Mouse (Mus musculus) embryonic facial prominence, embryonic 11.5 days (tissue): ENCODE data around the gene Izumo2. TPM values are rescaled to one million over a fixed set of nuclear protein-coding genes. Genes with fewer than 3 reads are reported as not detected.
A peak's percentile ranks its signal among the peaks of the same experiment; 100 is the strongest.

ENCODE experiments used
- ATAC-seq: fragments of 200-750 bp; cut with Nextera tagmentation; replicated peaks from 2 replicates; pipeline ENCODE4 v1.8.0; 2017; ENCODE audit warnings: low read depth; ENCODE audit not compliant: insufficient number of reproducible peaks, low FRiP score, low TSS enrichment
- DNase-seq: peaks from one replicate; pipeline ENCODE4 v3.0.0-alpha.2; 2015; ENCODE audit warnings: low spot score
- H3K27ac ChIP-seq: fragments of 300-500 bp; sonication (generic); replicated peaks from 2 replicates; pipeline ENCODE4 v1.5.1; 2014; ENCODE audit warnings: mild to moderate bottlenecking, low read depth, low read length, control low read depth
- H3K27me3 ChIP-seq: fragments of 300-500 bp; sonication (generic); 2 replicates; pipeline ENCODE4 v1.6.1; 2014; ENCODE audit warnings: mild to moderate bottlenecking, low read length, moderate library complexity, mixed read lengths; ENCODE audit not compliant: control insufficient read depth, insufficient read depth
- H3K36me3 ChIP-seq: fragments of 300-500 bp; sonication (generic); replicated peaks from 2 replicates; pipeline ENCODE4 v1.6.1; 2014; ENCODE audit warnings: low read depth, mild to moderate bottlenecking, low read length, moderate library complexity, mixed read lengths; ENCODE audit not compliant: control insufficient read depth, insufficient read depth
- H3K4me1 ChIP-seq: fragments of 300-500 bp; sonication (generic); 2 replicates; pipeline ENCODE4 v1.6.1; 2014; ENCODE audit warnings: low read length, mixed read lengths; ENCODE audit not compliant: control insufficient read depth, insufficient read depth
- H3K4me2 ChIP-seq: fragments of 300-500 bp; sonication (generic); 2 replicates; pipeline ENCODE4 v1.6.1; 2014; ENCODE audit warnings: low read depth, mild to moderate bottlenecking, control low read depth, low read length, moderate library complexity
- H3K4me3 ChIP-seq: fragments of 300-500 bp; sonication (generic); 2 replicates; pipeline ENCODE4 v1.5.1; 2014; ENCODE audit warnings: low read depth, low read length, control low read depth
- H3K9ac ChIP-seq: fragments of 300-500 bp; sonication (generic); replicated peaks from 2 replicates; pipeline ENCODE4 v1.6.1; 2014; ENCODE audit warnings: mild to moderate bottlenecking, control low read depth, low read length
- H3K9me3 ChIP-seq: fragments of 300-500 bp; sonication (generic); replicated peaks from 2 replicates; pipeline ENCODE4 v1.6.1; 2016; ENCODE audit warnings: mild to moderate bottlenecking, low read length, inconsistent platforms, mixed read lengths; ENCODE audit not compliant: control insufficient read depth
- WGBS: fragments of 180-500 bp; shearing (Covaris S2); extraction: QIAGEN DNeasy Blood & Tissue Kit; methylation state at CpG from one replicate; pipeline ENCODE4 v1.1.7; 2014; 5-methylcytosine and 5-hydroxymethylcytosine counted together
- polyA plus RNA-seq: library from polyadenylated mRNA; unstranded; fragments of >200 nt; fragmentation: Nextera tagmentation; extraction: Ambion mirVana; gene quantifications from 2 replicates; pipeline ENCODE4 v1.2.1, GENCODE M21; 2014

Gene Izumo2
- polyA plus RNA-seq, 1 experiment from 2014 or later = not detected

DNA sequence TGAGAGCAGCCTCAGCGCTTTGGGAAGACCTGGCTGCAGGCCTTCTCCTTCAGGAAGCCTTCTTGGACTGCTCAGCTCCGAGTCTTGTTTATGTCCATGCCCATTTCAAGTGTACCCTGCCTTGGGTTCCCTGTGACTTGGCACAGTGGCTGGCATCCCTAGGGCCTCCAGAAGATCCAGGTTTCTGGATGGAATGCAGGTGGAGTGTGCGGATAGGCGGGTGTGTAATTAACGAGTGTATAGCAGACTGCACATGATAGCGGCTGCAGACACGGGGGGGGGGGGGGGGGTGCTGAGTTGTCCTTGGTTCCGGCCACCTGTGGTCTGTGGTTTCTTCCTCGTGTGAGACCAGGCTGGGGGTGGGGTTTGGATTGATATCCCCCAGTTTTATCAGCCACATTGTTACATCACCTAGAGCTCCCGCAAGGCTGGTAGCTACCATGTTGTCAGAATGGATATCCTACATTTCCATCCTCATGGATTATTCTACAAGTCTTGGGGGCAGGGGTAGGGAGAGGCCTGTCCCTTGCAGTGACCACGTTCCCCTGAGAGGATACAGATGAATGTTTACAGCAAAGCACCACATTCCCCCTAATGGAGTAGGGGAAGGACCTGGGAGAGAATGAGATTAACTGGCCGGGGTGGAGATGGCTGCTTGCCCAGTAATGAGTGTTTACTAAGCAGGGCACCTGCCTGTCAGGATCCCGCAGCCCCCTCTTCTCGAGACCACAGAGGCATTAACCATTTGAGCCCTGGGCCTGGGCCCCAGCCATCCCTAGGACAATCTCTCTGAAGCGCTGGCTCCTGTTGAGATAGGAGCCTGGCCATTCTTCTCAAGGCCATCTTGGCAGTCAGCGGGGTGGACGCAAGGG is 22.8 kb upstream of the Izumo2 start:
- H3K27me3 ChIP-seq = no peaks in the 10 kb centered on the region
- H3K4me3 ChIP-seq = no peak overlapping the region
- H3K36me3 ChIP-seq = no peaks in the 10 kb centered on the region
- no peak for DNase-seq
- no peak overlapping the region for H3K4me2 ChIP-seq
- no peak overlapping the region for H3K9ac ChIP-seq
- H3K4me1 ChIP-seq = no peaks in the 10 kb centered on the region
- H3K9me3 ChIP-seq = no peaks in the 10 kb centered on the region
- H3K27ac ChIP-seq = no peak overlapping the region
- no peak for ATAC-seq
- 70% methylated on average over 17 of the region's 17 CpGs for WGBS

DNA sequence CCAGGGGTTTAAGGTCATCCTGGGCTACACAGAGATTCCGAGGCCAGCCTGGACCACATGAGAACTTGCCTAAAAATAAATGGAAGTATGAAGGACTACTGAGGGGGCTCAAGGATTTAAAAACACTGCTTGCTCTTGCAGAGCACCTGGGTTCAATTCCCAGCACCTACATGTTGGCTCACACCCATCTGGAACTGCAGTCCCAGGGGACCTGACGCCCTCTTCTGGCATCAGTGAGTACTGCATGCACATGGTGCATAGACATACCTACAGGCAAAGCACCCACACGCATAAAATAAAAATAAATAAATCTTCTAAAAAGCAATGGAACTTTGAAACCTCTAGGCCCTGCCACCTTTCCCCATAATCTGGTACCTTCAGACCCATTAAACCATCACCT is 19.7 kb upstream of the Izumo2 start:
- WGBS = 83% methylated on average over 3 of the region's 3 CpGs

DNA sequence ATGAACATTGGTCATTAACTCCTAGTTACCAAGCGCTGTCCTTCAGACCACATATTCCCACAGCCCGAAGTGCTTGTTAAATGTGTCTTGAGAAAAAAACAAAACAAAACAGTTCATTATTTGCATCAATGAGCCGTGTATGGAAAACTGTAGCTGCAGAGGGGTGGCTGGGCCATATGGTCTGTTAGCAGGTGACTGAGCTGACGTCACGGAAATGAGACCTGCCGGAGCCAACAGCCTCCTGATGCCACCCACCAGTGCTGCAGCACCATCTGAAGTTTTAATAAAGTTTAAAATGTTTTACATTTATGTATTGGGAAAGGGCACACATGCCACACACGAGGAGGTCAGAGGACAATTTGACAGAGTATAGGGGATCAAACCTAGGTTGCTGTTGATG is 19.2 kb upstream of the Izumo2 start:
- Histone ChIP-seq H3K36me3 (no peaks in the 10 kb centered on the region), H3K4me3 (no peak overlapping the region), H3K9me3 (no peaks in the 10 kb centered on the region), H3K4me1 (no peaks in the 10 kb centered on the region), H3K4me2 (no peak overlapping the region), H3K9ac (no peak overlapping the region), H3K27me3 (no peaks in the 10 kb centered on the region), H3K27ac (no peak overlapping the region)
- ATAC-seq (no peak), DNase-seq (no peak)
- WGBS = 88% methylated on average over 7 of the region's 7 CpGs

More for the DNA sequence above, 19.7 kb upstream of the Izumo2 start:
- DNase-seq = no peak
- Histone ChIP-seq H3K36me3 (no peaks in the 10 kb centered on the region), H3K9me3 (no peaks in the 10 kb centered on the region), H3K4me2 (no peak overlapping the region), H3K4me1 (no peaks in the 10 kb centered on the region), H3K4me3 (no peak overlapping the region), H3K9ac (no peak overlapping the region), H3K27me3 (no peaks in the 10 kb centered on the region), H3K27ac (no peak overlapping the region)
- no peak for ATAC-seq

DNA sequence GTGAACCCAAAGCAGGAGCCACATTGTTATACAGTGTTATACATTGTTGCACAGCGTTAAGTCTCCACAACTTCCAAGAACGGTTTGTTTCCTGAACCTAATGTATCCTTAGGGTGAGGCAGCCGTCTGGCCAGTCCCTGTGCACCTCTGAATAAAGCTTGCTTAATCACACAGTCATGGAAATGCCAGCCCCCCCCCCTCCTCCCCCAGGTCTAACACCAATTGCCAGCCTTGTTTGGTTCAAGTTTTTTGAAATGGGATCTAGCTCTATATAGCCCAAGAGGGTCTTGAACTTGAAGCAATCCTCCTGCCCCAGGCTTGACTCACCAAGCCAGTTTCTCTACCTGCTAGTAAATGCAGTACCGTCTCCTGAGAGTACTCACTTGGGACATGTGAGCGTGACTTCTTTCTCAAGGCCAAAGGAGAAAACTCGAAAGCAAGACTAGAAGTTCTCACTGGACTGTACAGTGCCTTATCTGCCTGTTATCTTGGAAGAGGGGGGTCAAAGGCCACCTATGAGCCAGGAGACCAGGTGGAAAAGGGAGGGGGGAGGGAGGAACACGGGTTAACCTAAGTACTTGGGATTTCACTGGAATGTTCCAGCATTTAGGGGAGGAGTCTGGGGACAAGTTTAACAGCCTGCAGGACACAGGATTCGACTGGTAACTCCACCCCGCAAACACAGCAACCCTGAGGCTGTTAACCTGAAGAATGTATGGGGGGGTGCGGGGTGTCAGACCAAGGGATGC is 14.9 kb upstream of the Izumo2 start:
- no peak for DNase-seq
- Histone ChIP-seq H3K4me1 (no peaks in the 10 kb centered on the region), H3K27me3 (no peaks in the 10 kb centered on the region), H3K9me3 (no peaks in the 10 kb centered on the region), H3K27ac (no peak overlapping the region), H3K4me2 (no peak overlapping the region), H3K4me3 (no peak overlapping the region), H3K9ac (no peak overlapping the region), H3K36me3 (no peaks in the 10 kb centered on the region)
- no peak for ATAC-seq
- 76% methylated on average over 10 of the region's 10 CpGs for WGBS

DNA sequence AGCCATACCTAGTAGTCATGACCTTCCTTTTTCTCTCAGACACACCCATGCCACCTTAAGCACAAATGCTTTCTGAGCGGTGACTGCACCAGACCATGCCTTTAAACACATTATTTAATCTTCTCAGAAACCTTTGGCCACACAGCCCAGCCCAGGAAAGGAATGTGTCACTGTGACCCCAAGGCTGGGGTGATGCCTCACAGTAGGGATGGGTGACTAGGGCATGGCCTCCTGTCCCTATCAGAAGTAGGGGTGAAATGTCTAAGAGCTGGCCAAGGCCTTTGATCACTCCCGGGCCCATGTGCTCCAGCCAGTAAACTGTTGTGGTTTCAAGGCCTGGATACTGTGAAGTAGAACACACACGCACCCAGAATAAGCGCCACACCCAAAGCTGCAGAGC is 13.3 kb upstream of the Izumo2 start:
- H3K4me1 ChIP-seq = no peaks in the 10 kb centered on the region
- no peak overlapping the region for H3K27ac ChIP-seq

DNA sequence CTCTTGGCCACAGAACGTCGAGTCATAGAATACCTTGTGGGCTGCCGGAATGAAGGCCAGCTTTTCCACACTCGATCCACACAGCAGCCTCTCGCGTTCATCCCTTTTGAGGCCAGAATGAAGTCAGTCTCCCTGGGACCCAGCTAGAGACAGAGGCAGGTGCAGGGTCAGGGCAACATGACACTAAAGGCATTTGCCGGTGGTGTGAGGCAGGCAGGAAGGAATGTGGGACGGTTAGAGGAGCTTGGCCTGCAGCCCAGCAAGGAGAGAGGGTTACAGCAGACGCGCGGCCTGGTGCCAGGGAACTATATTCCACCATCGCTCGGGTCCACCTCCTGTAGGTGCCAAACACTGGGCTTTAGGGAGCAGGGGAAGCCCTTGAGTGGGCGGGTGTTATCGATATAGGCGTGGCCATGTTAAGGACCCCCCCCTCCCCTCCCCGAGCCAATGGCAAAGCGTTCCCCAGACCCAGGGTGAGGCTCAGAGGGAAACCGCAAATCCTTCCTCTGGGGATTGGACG is 11.3 kb upstream of the Izumo2 start:
- 13% methylated on average over 20 of the region's 20 CpGs for WGBS
- no peak overlapping the region for H3K4me2 ChIP-seq
- H3K27me3 ChIP-seq = no peaks in the 10 kb centered on the region
- H3K4me3 ChIP-seq = no peak overlapping the region
- no peak overlapping the region for H3K9ac ChIP-seq
- ATAC-seq (0 out of 2 replicates have a peak, but pooled peaks have one; percentile 12), DNase-seq (peak; percentile 11)
- no peaks in the 10 kb centered on the region for H3K36me3 ChIP-seq
- no peak overlapping the region for H3K27ac ChIP-seq
- no peaks in the 10 kb centered on the region for H3K9me3 ChIP-seq
- no peaks in the 10 kb centered on the region for H3K4me1 ChIP-seq

More for the DNA sequence above, 13.3 kb upstream of the Izumo2 start:
- no peaks in the 10 kb centered on the region for H3K36me3 ChIP-seq
- DNase-seq = no peak
- H3K9ac ChIP-seq = no peak overlapping the region
- no peaks in the 10 kb centered on the region for H3K9me3 ChIP-seq
- H3K27me3 ChIP-seq = no peaks in the 10 kb centered on the region
- no peak overlapping the region for H3K4me3 ChIP-seq
- ATAC-seq = no peak
- no peak overlapping the region for H3K4me2 ChIP-seq
- 88% methylated on average over 4 of the region's 4 CpGs for WGBS

DNA sequence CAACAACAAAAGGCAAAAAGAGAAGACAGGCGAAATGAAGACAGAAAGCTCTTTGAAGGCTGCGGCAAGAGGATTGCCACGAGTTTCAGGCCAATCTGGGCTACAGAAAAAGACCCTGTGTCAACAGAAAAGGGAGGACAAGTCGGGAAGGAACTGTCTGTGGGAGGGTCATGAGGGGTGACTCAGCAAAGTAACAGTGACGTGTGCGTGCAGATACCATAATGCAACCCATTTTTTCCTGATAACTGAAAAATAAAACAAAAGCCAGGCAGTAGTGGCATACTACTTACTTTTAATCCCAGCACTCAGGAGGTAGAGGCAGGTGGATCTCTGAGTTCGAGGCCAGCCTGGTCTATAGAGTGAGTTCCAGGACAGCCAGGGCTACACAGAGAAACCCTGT is 10.6 kb upstream of the Izumo2 start:
- Histone ChIP-seq H3K9ac (no peak overlapping the region), H3K4me2 (no peak overlapping the region), H3K9me3 (no peaks in the 10 kb centered on the region), H3K4me1 (no peaks in the 10 kb centered on the region), H3K36me3 (no peaks in the 10 kb centered on the region), H3K4me3 (no peak overlapping the region), H3K27ac (no peak overlapping the region), H3K27me3 (no peaks in the 10 kb centered on the region)
- DNase-seq (no peak), ATAC-seq (no peak)
- 55% methylated on average over 7 of the region's 7 CpGs for WGBS

DNA sequence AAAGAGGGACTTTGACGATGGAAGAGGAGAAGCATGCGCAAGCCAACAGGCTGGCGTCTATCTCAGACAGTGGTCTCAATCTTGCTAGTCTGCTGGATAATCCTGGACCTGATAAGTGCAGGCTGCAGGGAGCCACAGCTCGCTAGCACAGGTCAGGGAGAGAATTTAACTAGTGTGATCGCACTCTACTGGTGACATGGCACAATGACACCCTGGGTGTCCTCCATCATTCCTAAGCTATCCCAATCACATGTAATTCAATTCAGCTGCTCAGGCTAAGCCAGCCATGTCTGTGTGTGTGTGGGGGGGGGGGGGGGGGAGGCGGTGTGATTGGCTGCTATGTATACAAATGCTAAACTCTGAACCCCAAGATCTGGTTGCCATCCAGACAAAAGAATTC is 6.6 kb upstream of the Izumo2 start:
- no peaks in the 10 kb centered on the region for H3K36me3 ChIP-seq
- DNase-seq (peak; percentile 64), ATAC-seq (peak; percentile 67)
- no peaks in the 10 kb centered on the region for H3K9me3 ChIP-seq
- H3K9ac ChIP-seq = no peak overlapping the region
- 4% methylated on average over 6 of the region's 6 CpGs for WGBS
- no peak overlapping the region for H3K4me3 ChIP-seq
- no peak overlapping the region for H3K27ac ChIP-seq
- no peak overlapping the region for H3K4me2 ChIP-seq
- no peaks in the 10 kb centered on the region for H3K27me3 ChIP-seq
- no peaks in the 10 kb centered on the region for H3K4me1 ChIP-seq
